Mouse (Mus musculus) CD4-positive, CD25-positive, alpha-beta regulatory T cell, adult 4 months (primary cell): ENCODE measurements around the gene Tcf21. TPM values are rescaled to one million over a fixed set of nuclear protein-coding genes. Genes with fewer than 3 reads are reported as not detected.

ENCODE experiments used
- ATAC-seq: one replicate; pipeline ENCODE4 v1.8.0; 2017
- polyA plus RNA-seq, 2 experiments: library from polyadenylated mRNA; unstranded; fragments of 100-300 nt; shearing (Covaris generic); gene quantifications; one replicate each; pipeline ENCODE4 v1.2.1; 2017

Gene Tcf21
- under 1 TPM in 1 of 2 experiments, not detected in 1; 0.17 TPM for polyA plus RNA-seq

- no peak for ATAC-seq
Measured at GRCm38 (mm10) chr10:22819871-22820590, at the start of gene Tcf21. Gene Tcf21, minus strand, starts transcription at chr10:22820174.

- ATAC-seq: no peak
Measured at GRCm38 (mm10) chr10:22868386-22868918, 48.5 kb upstream of the Tcf21 start.

GRCm38 (mm10) chr10:22867210-22867609, 47.2 kb upstream of the Tcf21 start:
- ATAC-seq: no peak

- ATAC-seq: no peak
Measured at GRCm38 (mm10) chr10:22858111-22858510, 38.1 kb upstream of the Tcf21 start.

- no peak for ATAC-seq
Measured at GRCm38 (mm10) chr10:22854330-22854729, 34.4 kb upstream of the Tcf21 start.

- ATAC-seq: no peak
Measured at GRCm38 (mm10) chr10:22845351-22845750, 25.4 kb upstream of the Tcf21 start.

GRCm38 (mm10) chr10:22844731-22845130, 24.8 kb upstream of the Tcf21 start:
- ATAC-seq: no peak

GRCm38 (mm10) chr10:22843440-22844361, 23.7 kb upstream of the Tcf21 start:
- ATAC-seq: no peak

GRCm38 (mm10) chr10:22842781-22843439, 22.9 kb upstream of the Tcf21 start:
- no peak for ATAC-seq

- ATAC-seq: no peak
Measured at GRCm38 (mm10) chr10:22842113-22842512, 22.1 kb upstream of the Tcf21 start.

GRCm38 (mm10) chr10:22826244-22826643, 6.3 kb upstream of the Tcf21 start:
- ATAC-seq: no peak

GRCm38 (mm10) chr10:22822896-22823295, 2.9 kb upstream of the Tcf21 start:
- no peak for ATAC-seq

GRCm38 (mm10) chr10:22822486-22822885, 2.5 kb upstream of the Tcf21 start:
- no peak for ATAC-seq

GRCm38 (mm10) chr10:22821709-22822108, 1.7 kb upstream of the Tcf21 start:
- no peak for ATAC-seq

GRCm38 (mm10) chr10:22821267-22821666, 1.3 kb upstream of the Tcf21 start:
- ATAC-seq: no peak

GRCm38 (mm10) chr10:22820841-22821240, 867 bp upstream of the Tcf21 start:
- no peak for ATAC-seq

- no peak for ATAC-seq
Measured at GRCm38 (mm10) chr10:22819239-22819870, 619 bp downstream of the Tcf21 start.

- no peak for ATAC-seq
Measured at GRCm38 (mm10) chr10:22818600-22819238, 1.3 kb downstream of the Tcf21 start.

GRCm38 (mm10) chr10:22817976-22818375, 2.0 kb downstream of the Tcf21 start:
- ATAC-seq: no peak

- no peak for ATAC-seq
Measured at GRCm38 (mm10) chr10:22817561-22817960, 2.4 kb downstream of the Tcf21 start.

GRCm38 (mm10) chr10:22816237-22816762, 3.7 kb downstream of the Tcf21 start:
- no peak for ATAC-seq
